Mouse (Mus musculus): Measurements from ENCODE around the gene Pdcd4. TPM values are rescaled to one million over a fixed set of nuclear protein-coding genes. Genes with fewer than 3 reads are reported as not detected.
"Not testable (repeated sequence)": the region's sequence is repeated elsewhere in the genome, so short reads cannot be mapped to it uniquely, and the experiment has no call there.

Pdcd4 gene
- polyA plus RNA-seq, 1 experiment from 2014 or later: 72.9 TPM

GRCm38 (mm10) chr19:53942342-53942741 lies 50.3 kb downstream of the Pdcd4 start:
- Histone ChIP-seq H3K36me3 (ENCODE audit: control insufficient read depth, insufficient read depth, low read length) (peaks cover 17% of the 10 kb centered on the region), H3K27me3 (replicated peaks; ENCODE audit: control insufficient read depth, insufficient read depth, low read length) (no peaks in the 10 kb centered on the region), H3K9me3 (ENCODE audit: control insufficient read depth, low read length) (no peaks in the 10 kb centered on the region), H3K4me3 (ENCODE audit: low read depth, low read length) (no peak overlapping the region), H3K27ac (ENCODE audit: low read depth) (no peak overlapping the region), H3K9ac (ENCODE audit: low read length) (no peak overlapping the region), H3K4me2 (ENCODE audit: low read length) (no peak overlapping the region), H3K4me1 (replicated peaks; ENCODE audit: control insufficient read depth, insufficient read depth, low read length) (peaks cover 17% of the 10 kb centered on the region; the same call in 1 of the 2 replicates)
- ATAC-seq (replicated peaks; ENCODE audit: low FRiP score, low TSS enrichment, low read depth) (no peak), DNase-seq (ENCODE audit: low spot score) (no peak)
- 89% methylated on average over 2 of the region's 2 CpGs for WGBS

- peak within 1 kb of the TSS; percentile 92 for H3K9ac ChIP-seq (ENCODE audit: low read length)
- H3K27ac ChIP-seq (ENCODE audit: low read depth): peak within 1 kb of the TSS; percentile 97
- no peaks in the 10 kb centered on the region for H3K27me3 ChIP-seq (replicated peaks; ENCODE audit: control insufficient read depth, insufficient read depth, low read length)
- DNase-seq (ENCODE audit: low spot score) (peak; percentile 98), ATAC-seq (replicated peaks; ENCODE audit: low FRiP score, low TSS enrichment, low read depth) (peak; percentile 92)
- H3K4me1 ChIP-seq (replicated peaks; ENCODE audit: control insufficient read depth, insufficient read depth, low read length): peaks cover 19% of the 10 kb centered on the region; the same call in 1 of the 2 replicates
- H3K4me2 ChIP-seq (ENCODE audit: low read length): peak within 1 kb of the TSS; percentile 60
- H3K4me3 ChIP-seq (ENCODE audit: low read depth, low read length): peak within 1 kb of the TSS; percentile 74
- H3K9me3 ChIP-seq (ENCODE audit: control insufficient read depth, low read length): no peaks in the 10 kb centered on the region
- peaks cover 5% of the 10 kb centered on the region; the same call in 1 of the 2 replicates for H3K36me3 ChIP-seq (ENCODE audit: control insufficient read depth, insufficient read depth, low read length)
- under 1% methylated on average over 59 of the region's 62 CpGs for WGBS
These were observed 52.1 kb downstream of the Pdcd4 start, which contains the start of the genes Shoc2 and Bbip1 for GRCm38 (mm10) chr19:53943802-53944785. Gene Shoc2 (plus strand): TSS chr19:53944306. Gene Bbip1 (minus strand): TSS chr19:53944627.

- H3K4me2 ChIP-seq (ENCODE audit: low read length): peak overlapping the region; percentile 49
- no peaks in the 10 kb centered on the region for H3K9me3 ChIP-seq (ENCODE audit: control insufficient read depth, low read length)
- peak overlapping the region; percentile 74 for H3K4me3 ChIP-seq (ENCODE audit: low read depth, low read length)
- under 1% methylated on average over 25 of the region's 47 CpGs for WGBS
- no peaks in the 10 kb centered on the region for H3K27me3 ChIP-seq (replicated peaks; ENCODE audit: control insufficient read depth, insufficient read depth, low read length)
- H3K27ac ChIP-seq (ENCODE audit: low read depth): peak overlapping the region; percentile 97
- ATAC-seq (replicated peaks; ENCODE audit: low FRiP score, low TSS enrichment, low read depth): no peak; the same call in 1 of the 2 replicates
- H3K4me1 ChIP-seq (replicated peaks; ENCODE audit: control insufficient read depth, insufficient read depth, low read length): peaks cover 19% of the 10 kb centered on the region; the same call in 1 of the 2 replicates
- H3K9ac ChIP-seq (ENCODE audit: low read length): peak overlapping the region; percentile 92
- no peak for DNase-seq (ENCODE audit: low spot score)
- no peaks in the 10 kb centered on the region for H3K36me3 ChIP-seq (ENCODE audit: control insufficient read depth, insufficient read depth, low read length)
These were observed 52.7 kb downstream of the Pdcd4 start for GRCm38 (mm10) chr19:53944786-53945169.

- H3K36me3 ChIP-seq (ENCODE audit: control insufficient read depth, insufficient read depth, low read length): no peaks in the 10 kb centered on the region
- WGBS: under 1% methylated on average over 35 of the region's 69 CpGs
- no peaks in the 10 kb centered on the region for H3K9me3 ChIP-seq (ENCODE audit: control insufficient read depth, low read length)
- H3K4me1 ChIP-seq (replicated peaks; ENCODE audit: control insufficient read depth, insufficient read depth, low read length): peaks cover 19% of the 10 kb centered on the region; the same call in 1 of the 2 replicates
- H3K27ac ChIP-seq (ENCODE audit: low read depth): peak overlapping the region; percentile 97
- DNase-seq (ENCODE audit: low spot score): peak; percentile 84
- H3K4me3 ChIP-seq (ENCODE audit: low read depth, low read length): peak overlapping the region; percentile 74
- peak overlapping the region; percentile 92 for H3K9ac ChIP-seq (ENCODE audit: low read length)
- ATAC-seq (replicated peaks; ENCODE audit: low FRiP score, low TSS enrichment, low read depth): peak; percentile 10
- peak overlapping the region; percentile 49 for H3K4me2 ChIP-seq (ENCODE audit: low read length)
- no peaks in the 10 kb centered on the region for H3K27me3 ChIP-seq (replicated peaks; ENCODE audit: control insufficient read depth, insufficient read depth, low read length)
These were observed 53.4 kb downstream of the Pdcd4 start for GRCm38 (mm10) chr19:53945171-53946042.

GRCm38 (mm10) chr19:53957513-53957912 lies 65.5 kb downstream of the Pdcd4 start:
- 89% methylated on average over 2 of the region's 2 CpGs for WGBS
- Histone ChIP-seq H3K27me3 (replicated peaks; ENCODE audit: control insufficient read depth, insufficient read depth, low read length) (no peaks in the 10 kb centered on the region), H3K9ac (ENCODE audit: low read length) (no peak overlapping the region), H3K27ac (ENCODE audit: low read depth) (no peak overlapping the region), H3K4me1 (replicated peaks; ENCODE audit: control insufficient read depth, insufficient read depth, low read length) (0 out of 2 replicates have a peak, but pooled peaks cover 5% of the 10 kb centered on the region), H3K9me3 (ENCODE audit: control insufficient read depth, low read length) (no peaks in the 10 kb centered on the region), H3K36me3 (ENCODE audit: control insufficient read depth, insufficient read depth, low read length) (no peaks in the 10 kb centered on the region), H3K4me2 (ENCODE audit: low read length) (no peak overlapping the region), H3K4me3 (ENCODE audit: low read depth, low read length) (no peak overlapping the region)
- ATAC-seq (replicated peaks; ENCODE audit: low FRiP score, low TSS enrichment, low read depth): no peak
- DNase-seq (ENCODE audit: low spot score): no peak

GRCm38 (mm10) chr19:53962511-53962910 lies 70.5 kb downstream of the Pdcd4 start:
- ATAC-seq (replicated peaks; ENCODE audit: low FRiP score, low TSS enrichment, low read depth): no peak
- 86% methylated on average over 4 of the region's 4 CpGs for WGBS

GRCm38 (mm10) chr19:53964347-53964746 lies 72.3 kb downstream of the Pdcd4 start:
- not testable (repeated sequence) for DNase-seq (ENCODE audit: low spot score); H3K27me3 ChIP-seq (replicated peaks; ENCODE audit: control insufficient read depth, insufficient read depth, low read length); ATAC-seq (replicated peaks; ENCODE audit: low FRiP score, low TSS enrichment, low read depth); H3K27ac ChIP-seq (ENCODE audit: low read depth); H3K4me2 ChIP-seq (ENCODE audit: low read length); H3K9me3 ChIP-seq (ENCODE audit: control insufficient read depth, low read length); H3K9ac ChIP-seq (ENCODE audit: low read length); H3K36me3 ChIP-seq (ENCODE audit: control insufficient read depth, insufficient read depth, low read length); H3K4me3 ChIP-seq (ENCODE audit: low read depth, low read length); H3K4me1 ChIP-seq (replicated peaks; ENCODE audit: control insufficient read depth, insufficient read depth, low read length)
- WGBS: 92% methylated on average over 3 of the region's 3 CpGs

More at GRCm38 (mm10) chr19:53962511-53962910, 70.5 kb downstream of the Pdcd4 start:
- H3K9ac ChIP-seq (ENCODE audit: low read length): no peak overlapping the region
- no peaks in the 10 kb centered on the region for H3K9me3 ChIP-seq (ENCODE audit: control insufficient read depth, low read length)
- no peak overlapping the region for H3K27ac ChIP-seq (ENCODE audit: low read depth)
- H3K27me3 ChIP-seq (replicated peaks; ENCODE audit: control insufficient read depth, insufficient read depth, low read length): no peaks in the 10 kb centered on the region
- no peak for DNase-seq (ENCODE audit: low spot score)
- no peak overlapping the region for H3K4me3 ChIP-seq (ENCODE audit: low read depth, low read length)
- no peaks in the 10 kb centered on the region for H3K36me3 ChIP-seq (ENCODE audit: control insufficient read depth, insufficient read depth, low read length)
- no peaks in the 10 kb centered on the region for H3K4me1 ChIP-seq (replicated peaks; ENCODE audit: control insufficient read depth, insufficient read depth, low read length)
- no peak overlapping the region for H3K4me2 ChIP-seq (ENCODE audit: low read length)
